Mouse (Mus musculus) adrenal gland (tissue): ENCODE measurements around the gene Cdhr5.
"Not testable (repeated sequence)": the region's sequence is repeated elsewhere in the genome, so short reads cannot be mapped to it uniquely, and the experiment has no call there.

ENCODE experiments used
- intact Hi-C: fragments of 180-260 bp; cut with DNase I; formaldehyde crosslinking; loops from one replicate; pipeline ENCODE4 v1.15.1; 2025

Cdhr5 gene

GRCm38 (mm10) chr7:141277701-141278678, 1.4 kb upstream of the Cdhr5 start:
- intact Hi-C loops: loop anchor here (5.0 kb wide), 1 partner anchor 39 kb away; no protein-coding TSS in a partner anchor

GRCm38 (mm10) chr7:141275356-141275755, 1.2 kb downstream of the Cdhr5 start:
- intact Hi-C loops: loop anchor here (5.0 kb wide), 1 partner anchor 42 kb away; no protein-coding TSS in a partner anchor

- intact Hi-C loops: no loop called here
Observed at GRCm38 (mm10) chr7:141270631-141271030, 6.0 kb downstream of the Cdhr5 start.

DNA sequence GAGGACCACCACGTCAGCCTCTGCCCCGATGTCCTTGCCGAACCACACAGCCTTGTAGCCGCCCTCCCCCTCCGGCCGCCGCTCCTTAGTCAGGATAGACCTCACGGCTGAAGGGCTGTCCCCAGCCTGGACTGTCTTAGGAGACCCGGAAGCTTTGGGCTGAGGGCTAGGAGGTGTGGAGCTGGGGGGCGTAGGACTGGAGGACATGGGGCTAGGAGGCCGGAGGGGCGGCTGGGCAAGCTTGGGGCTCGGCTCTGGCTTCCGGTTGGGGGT, 7.4 kb downstream of the Cdhr5 start:
- intact Hi-C loops: loop anchor here (10.0 kb wide), 1 partner anchor 96 kb away; no protein-coding TSS in a partner anchor

- intact Hi-C loops: loop anchor here (10.0 kb wide), 1 partner anchor 96 kb away; no protein-coding TSS in a partner anchor
Observed at GRCm38 (mm10) chr7:141268466-141269272, 7.9 kb downstream of the Cdhr5 start.

DNA sequence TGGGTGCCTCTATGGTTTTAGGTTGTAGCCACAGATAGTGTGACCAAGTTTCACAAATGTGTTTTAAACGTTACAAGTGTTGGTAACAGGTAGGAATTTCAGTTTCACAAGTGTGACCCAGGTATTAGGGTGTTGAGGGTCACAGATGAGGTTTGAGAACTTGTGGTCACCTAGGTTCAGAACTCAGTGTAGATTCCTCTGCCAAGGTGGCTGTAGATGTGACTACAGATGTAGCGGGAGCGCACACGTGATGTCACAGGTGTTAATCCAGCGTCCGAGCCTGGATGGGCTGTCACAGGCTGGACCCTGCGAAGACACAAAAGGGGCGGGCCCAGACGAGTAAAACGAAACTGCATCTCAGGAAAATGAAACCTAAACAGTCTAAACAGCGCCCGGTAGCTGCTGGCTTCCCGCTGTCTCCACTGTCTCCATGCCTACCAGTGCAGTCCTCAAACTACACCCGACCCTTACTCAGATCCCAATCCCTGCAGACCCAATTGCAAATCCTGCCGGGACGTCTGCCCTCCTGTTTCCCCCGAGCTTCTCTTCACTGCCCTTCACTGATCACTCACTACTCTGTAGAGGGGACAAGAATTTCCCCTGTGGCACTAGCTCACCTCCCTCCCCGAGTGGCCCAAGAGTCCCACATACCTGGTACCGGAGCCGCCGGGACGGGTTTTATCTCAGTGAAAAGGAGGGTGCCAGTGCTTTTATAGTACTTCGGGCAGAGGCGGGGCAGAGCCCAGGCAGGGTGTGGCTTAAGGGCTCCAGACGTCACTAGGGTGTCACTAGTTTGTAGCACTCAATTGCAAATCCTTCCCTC, 10.6 kb downstream of the Cdhr5 start, which contains the start of gene Irf7:
Gene Irf7 (minus strand): TSS at position 743 of the 823 bp plus-strand sequence.
- intact Hi-C loops: loop anchor here (10.0 kb wide), 1 partner anchor 99 kb away; no protein-coding TSS in a partner anchor

DNA sequence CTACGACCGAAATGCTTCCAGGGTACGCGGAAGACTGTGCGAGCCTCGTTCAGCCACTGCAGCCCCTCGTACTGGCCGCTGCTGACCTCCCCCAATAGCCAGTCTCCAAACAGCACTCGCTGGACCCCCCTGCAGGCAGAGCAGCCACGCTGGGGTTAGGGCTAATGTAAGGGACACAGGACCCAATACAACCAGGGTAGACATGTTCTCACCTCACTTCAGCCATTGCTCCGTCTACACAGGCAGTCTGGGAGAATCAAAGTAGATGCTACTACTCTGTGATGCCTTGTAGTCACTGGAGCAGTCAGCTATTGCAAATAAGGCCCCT, 11.2 kb downstream of the Cdhr5 start:
- intact Hi-C loops: loop anchor here (10.0 kb wide), 1 partner anchor 99 kb away; no protein-coding TSS in a partner anchor

DNA sequence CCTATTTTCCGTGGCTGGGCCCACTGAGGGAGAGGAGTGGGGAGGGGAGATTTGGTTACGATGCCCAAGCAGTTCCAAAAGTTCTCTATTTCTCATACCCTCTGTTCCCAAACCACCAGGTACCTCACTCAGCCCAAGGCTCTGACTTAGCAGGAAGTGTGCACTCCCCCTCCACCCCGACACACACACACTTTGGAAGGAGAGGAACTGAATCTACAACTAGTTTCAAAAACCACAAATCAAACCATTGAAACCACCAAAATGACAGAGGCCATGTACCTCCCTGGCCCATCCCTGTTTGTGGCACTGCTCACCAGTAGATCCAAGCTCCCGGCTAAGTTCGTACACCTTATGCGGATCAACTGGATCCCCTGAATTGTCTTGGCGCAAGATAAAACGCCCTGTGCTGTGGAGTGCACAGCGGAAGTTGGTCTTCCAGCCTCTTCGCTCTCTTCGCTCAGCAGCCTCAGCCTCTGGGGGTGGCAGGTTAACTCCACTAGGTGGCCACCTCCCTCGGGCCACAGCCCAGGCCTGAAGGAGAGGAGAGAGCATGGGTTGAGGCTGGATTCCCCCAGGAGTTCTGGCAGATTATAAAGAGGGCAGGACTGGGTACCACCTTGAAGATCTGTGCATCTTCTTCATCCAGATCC, 11.7 kb downstream of the Cdhr5 start:
- intact Hi-C loops: loop anchor here (10.0 kb wide), 1 partner anchor 100 kb away; no protein-coding TSS in a partner anchor

DNA sequence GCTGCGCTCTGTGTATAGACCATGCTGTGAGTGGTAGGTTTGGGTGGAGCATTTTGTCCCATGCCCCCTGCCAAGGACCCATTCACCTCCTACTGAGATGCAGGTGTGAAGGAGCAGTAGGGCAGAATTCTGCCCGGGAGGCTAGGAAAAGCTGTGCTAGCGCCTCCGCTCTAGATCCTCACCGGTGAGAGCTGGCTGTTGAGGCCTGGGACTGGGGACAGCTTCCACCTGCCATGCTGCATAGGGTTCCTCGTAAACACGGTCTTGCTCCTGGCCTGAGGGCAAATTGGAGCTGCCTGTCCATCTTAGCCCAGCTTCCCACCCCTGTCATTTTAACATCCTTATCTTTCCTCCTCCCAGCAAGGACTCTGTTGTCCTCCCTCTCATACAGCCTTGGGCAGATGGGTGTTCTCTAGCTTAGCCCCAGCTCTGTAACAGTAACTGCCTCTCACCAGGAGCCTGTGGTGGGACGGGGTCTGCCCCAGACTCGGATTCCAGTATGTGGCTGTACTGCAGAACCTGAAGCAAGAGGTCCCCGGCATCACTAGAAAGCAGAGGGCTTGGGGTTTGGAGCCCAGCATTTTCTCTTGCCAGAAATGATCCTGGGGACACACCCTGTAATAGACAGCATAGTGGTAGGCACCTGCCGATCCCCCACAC, 12.4 kb downstream of the Cdhr5 start:
- intact Hi-C loops: loop anchor here (10.0 kb wide), 1 partner anchor 101 kb away; no protein-coding TSS in a partner anchor

GRCm38 (mm10) chr7:141263640-141264039, 12.9 kb downstream of the Cdhr5 start:
- intact Hi-C loops: loop anchor here (10.0 kb wide), 1 partner anchor 101 kb away; no protein-coding TSS in a partner anchor

- intact Hi-C loops: loop anchor here (10.0 kb wide), 1 partner anchor 103 kb away; no protein-coding TSS in a partner anchor
Observed at GRCm38 (mm10) chr7:141261480-141261879, 15.1 kb downstream of the Cdhr5 start.

DNA sequence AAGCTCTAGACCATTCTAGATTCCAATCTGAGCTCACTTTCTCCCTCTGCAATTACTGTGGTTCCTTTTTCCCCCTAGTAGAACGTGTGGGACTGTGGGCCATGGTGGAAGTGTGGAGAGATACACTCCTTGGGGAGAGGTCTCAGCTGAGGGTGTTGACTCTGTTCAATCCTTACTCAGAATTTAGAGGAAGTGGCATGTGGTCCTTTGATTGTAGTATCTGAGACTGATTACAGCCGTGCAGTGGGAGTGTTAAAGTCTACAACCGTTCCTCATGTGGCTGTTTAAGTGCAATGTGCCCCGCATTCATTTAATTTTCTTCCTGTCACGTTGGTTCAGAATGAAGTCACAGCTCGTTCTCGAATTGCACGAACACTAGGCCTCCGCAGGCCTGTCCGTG, 20.4 kb downstream of the Cdhr5 start:
- intact Hi-C loops: no loop called here

DNA sequence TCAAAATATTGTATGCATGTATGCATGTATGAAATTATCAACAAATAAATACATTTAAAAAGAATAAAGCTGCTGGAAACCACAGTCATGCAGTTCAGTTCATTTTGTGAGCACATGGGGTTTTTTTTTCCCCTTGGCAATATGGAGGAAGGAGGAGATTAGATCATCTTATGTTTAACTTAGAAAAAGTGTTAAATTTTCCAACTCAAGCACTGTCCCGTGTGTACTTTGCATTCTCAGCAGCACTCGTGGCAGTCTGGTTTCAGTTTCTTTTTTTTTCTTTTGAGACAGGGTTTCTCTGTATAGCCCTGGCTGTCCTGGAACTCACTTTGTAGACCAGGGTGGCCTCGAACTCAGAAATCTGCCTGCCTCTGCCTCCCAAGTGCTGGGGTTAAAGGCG, 26.1 kb downstream of the Cdhr5 start:
- intact Hi-C loops: not testable (repeated sequence)

GRCm38 (mm10) chr7:141231551-141231950, 45.0 kb downstream of the Cdhr5 start:
- intact Hi-C loops: no loop called here

DNA sequence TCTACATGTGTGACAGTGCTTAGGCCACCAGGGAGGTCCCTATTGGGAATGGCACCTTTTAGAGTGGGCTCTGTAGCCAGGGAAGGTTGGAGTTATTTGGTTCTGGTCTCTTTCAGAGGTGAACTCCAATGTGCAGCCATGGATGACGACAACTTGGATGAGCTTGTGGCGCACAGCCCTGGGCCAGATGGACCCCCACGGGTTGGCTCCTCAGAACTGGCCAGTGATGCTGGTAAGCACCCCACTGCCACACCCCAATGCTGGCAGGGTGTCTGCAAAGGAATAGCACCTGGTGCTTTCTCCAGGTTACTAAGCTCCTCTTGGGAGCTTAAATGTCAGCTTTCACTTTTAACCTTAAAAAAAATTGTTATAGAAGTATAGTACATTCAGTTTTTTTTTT, 45.5 kb downstream of the Cdhr5 start:
- intact Hi-C loops: no loop called here

- intact Hi-C loops: no loop called here
Observed at GRCm38 (mm10) chr7:141230570-141230969, 46.0 kb downstream of the Cdhr5 start.

GRCm38 (mm10) chr7:141229702-141230101, 46.9 kb downstream of the Cdhr5 start:
- intact Hi-C loops: loop anchor here (5.0 kb wide), 1 partner anchor 133 kb away; no protein-coding TSS in a partner anchor

DNA sequence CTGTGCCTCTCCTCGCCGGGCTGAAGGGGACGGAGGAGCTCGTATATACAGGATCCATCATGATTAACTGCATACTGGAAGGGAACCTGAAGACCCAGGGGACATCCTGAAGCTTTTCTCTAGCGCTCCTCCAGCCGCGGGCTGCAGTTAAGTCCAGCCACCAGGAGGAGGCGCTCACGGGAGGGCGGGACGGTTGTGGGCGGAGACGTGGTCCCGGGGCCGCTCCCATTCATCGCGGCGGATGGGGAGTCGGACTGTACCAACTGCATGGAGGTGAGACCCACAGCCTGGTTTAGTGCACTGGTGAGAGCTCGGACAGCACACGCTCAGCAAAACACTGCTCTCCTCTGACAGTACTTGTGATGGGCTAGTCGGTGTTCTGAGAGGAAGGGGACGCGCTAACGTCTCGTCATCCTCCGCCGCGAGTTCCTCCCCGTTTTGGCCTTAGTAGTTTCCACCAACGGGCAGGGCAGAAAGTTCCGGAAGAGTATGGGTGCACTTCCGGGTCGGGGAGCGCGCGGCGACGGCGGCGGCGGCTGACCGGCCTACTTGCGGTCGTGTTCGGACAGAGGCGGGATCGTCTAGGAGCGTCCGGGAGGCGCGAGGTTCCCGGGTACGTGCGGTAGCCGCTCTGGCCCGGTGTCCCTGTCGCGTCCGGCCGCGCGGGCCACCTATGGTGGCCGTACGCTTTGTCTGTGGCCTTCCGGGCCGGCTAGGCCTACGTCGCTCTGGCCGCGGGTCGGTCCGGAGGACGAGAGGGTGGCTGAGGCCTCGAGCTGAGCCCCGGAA, 48.1 kb downstream of the Cdhr5 start, which contains the start of gene Phrf1:
Gene Phrf1 (plus strand): TSS at position 506 of the 789 bp plus-strand sequence.
- intact Hi-C loops: loop anchor here (5.0 kb wide), 1 partner anchor 134 kb away; no protein-coding TSS in a partner anchor
